Mouse (Mus musculus): Measurements from ENCODE around the gene Nufip2.
"Not testable (repeated sequence)": the region's sequence is repeated elsewhere in the genome, so short reads cannot be mapped to it uniquely, and the experiment has no call there.

DNA sequence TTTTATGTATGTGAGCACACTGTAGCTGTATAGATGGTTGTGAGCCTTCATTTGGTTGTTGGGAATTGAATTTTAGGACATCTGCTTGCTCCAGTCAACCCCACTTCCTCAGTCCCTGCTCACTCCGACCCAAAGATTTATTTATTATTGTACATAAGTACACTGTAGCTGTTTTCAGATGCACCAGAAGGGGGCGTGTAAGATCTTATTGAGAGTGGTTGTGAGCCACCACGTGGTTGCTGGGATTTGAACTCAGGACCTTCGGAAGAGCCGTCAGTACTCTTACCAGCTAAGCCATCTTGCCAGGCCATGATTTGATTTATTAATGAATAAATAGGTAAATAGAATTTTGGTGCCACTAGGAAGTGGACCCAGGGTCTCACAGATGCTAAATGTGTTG is 20.6 kb upstream of the Nufip2 start:
- not testable (repeated sequence) for TF ChIP-seq USF1 (IDR thresholded peaks at IDR 0.05; ENCODE audit: low read depth); POLR2A (IDR thresholded peaks at IDR 0.05; ENCODE audit: insufficient read length, low read depth)
